Mouse (Mus musculus) heart, embryonic 11.5 days (tissue): ENCODE results near the gene S1pr2. TPM values are rescaled to one million over a fixed set of nuclear protein-coding genes. Genes with fewer than 3 reads are reported as not detected.

Experiments
- microRNA-seq: library from miRNA; unstranded; fragments of <30 nt; microRNA quantifications from one replicate; pipeline ENCODE4, GENCODE M21; 2016; ENCODE audit warnings: borderline number of aligned reads
- polyA plus RNA-seq: library from polyadenylated mRNA; unstranded; fragments of >200 nt; fragmentation: Nextera tagmentation; extraction: Ambion mirVana; gene quantifications from 2 replicates; pipeline ENCODE4 v1.2.1, GENCODE M21; 2014

S1pr2 gene
- polyA plus RNA-seq, 1 experiment from 2014 or later = 26.5 TPM

Small RNAs within 50 kb of the gene (microRNA-seq; reads per million reads assigned to microRNA genes)
- 0.88 reads per million, percentile 11 among the genes with 10 or more reads in this experiment for gene Mir7081

Other genes with a start within 250 kb of the S1pr2 start
- gene Olfm2, start 230.4 kb downstream of the S1pr2 start, polyA plus RNA-seq = 1.4 and 2.3 TPM in 2 replicates
- 0.04 TPM in 1 of 2 replicates, not detected in the other for gene Col5a3, start 161.7 kb downstream of the S1pr2 start, polyA plus RNA-seq
- gene Rdh8, start 158.3 kb downstream of the S1pr2 start, polyA plus RNA-seq = not detected in 2 replicates
- 2.1 TPM in 2 replicates for gene A230050P20Rik, start 108.1 kb downstream of the S1pr2 start, polyA plus RNA-seq
- 2.1 and 2.9 TPM in 2 replicates for gene Angptl6, start 97.1 kb downstream of the S1pr2 start, polyA plus RNA-seq
- gene Ppan, start 88.6 kb downstream of the S1pr2 start, polyA plus RNA-seq = 43.6 and 46.2 TPM in 2 replicates
- 276 and 286 TPM in 2 replicates for gene Eif3g, start 78.2 kb downstream of the S1pr2 start, polyA plus RNA-seq
- 50.5 and 59.3 TPM in 2 replicates for gene Dnmt1, start 16.9 kb downstream of the S1pr2 start, polyA plus RNA-seq
- 140 and 147 TPM in 2 replicates for gene Mrpl4, start 26.0 kb upstream of the S1pr2 start, polyA plus RNA-seq
- 8.1 and 8.5 TPM in 2 replicates for gene Icam1, start 39.2 kb upstream of the S1pr2 start, polyA plus RNA-seq
- gene Icam4, start 52.6 kb upstream of the S1pr2 start, polyA plus RNA-seq = 18.9 and 25.4 TPM in 2 replicates
- not detected in 2 replicates for gene Icam5, start 55.3 kb upstream of the S1pr2 start, polyA plus RNA-seq
- 0.28 and 1.8 TPM in 2 replicates for gene Zglp1, start 90.3 kb upstream of the S1pr2 start, polyA plus RNA-seq
- 0.31 and 0.44 TPM in 2 replicates for gene Gm49373, start 96.3 kb upstream of the S1pr2 start, polyA plus RNA-seq
- 52.9 and 58.2 TPM in 2 replicates for gene Fdx1l, start 96.8 kb upstream of the S1pr2 start, polyA plus RNA-seq
- gene Gm38431, start 115.2 kb upstream of the S1pr2 start, polyA plus RNA-seq = 1.2 and 1.9 TPM in 2 replicates
- gene Raver1, start 115.2 kb upstream of the S1pr2 start, polyA plus RNA-seq = 53.6 and 57.8 TPM in 2 replicates
- gene Tyk2, start 154.5 kb upstream of the S1pr2 start, polyA plus RNA-seq = 9.4 and 10.9 TPM in 2 replicates
- gene Cdc37, start 173.2 kb upstream of the S1pr2 start, polyA plus RNA-seq = 254 and 266 TPM in 2 replicates
- gene Pde4a, start 188.9 kb upstream of the S1pr2 start, polyA plus RNA-seq = 7.6 and 8.3 TPM in 2 replicates